Mouse (Mus musculus) cortical plate, adult 2 months (tissue): ENCODE results near the gene Sfrp5.

Experiments used
- CTCF ChIP-seq: fragments of 200-500 bp; IDR thresholded peaks from 2 replicates; pipeline ENCODE4 v1.5.1; 2011; ENCODE audit warnings: mild to moderate bottlenecking, control low read depth, low read length; ENCODE audit not compliant: insufficient read depth; ENCODE audit errors: extremely low read depth
- POLR2A ChIP-seq: fragments of 200-500 bp; IDR thresholded peaks from 2 replicates; pipeline ENCODE4 v1.6.1; 2011; ENCODE audit warnings: mild to moderate bottlenecking, low read length, control low read depth; ENCODE audit not compliant: insufficient read depth; ENCODE audit errors: extremely low read depth

DNA sequence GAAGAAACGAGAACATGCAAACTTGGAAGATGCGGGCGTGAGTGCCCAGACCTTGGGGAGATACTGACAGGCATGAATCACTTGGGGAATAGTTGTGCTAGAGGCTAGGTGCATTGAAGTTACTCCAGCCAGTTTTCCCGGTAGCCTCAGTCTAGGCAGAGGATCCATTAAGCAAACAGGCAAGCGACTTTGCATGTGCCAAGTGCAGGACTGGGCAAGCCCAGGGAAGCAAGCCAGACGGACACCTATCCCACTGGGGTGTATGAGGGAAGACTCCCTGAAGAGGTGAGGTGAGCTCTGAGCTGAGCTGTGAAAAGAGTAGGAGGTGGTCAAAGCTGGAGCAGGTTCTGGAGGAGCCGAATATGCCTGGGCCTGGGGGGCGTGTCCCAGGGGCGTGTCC, 34.6 kb downstream of the Sfrp5 start:
- no peak for TF ChIP-seq CTCF
- TF ChIP-seq POLR2A: no peak
